Mouse (Mus musculus) CH12.LX (cell line): ENCODE measurements around the gene Taf11. TPM values are rescaled to one million over a fixed set of nuclear protein-coding genes. Genes with fewer than 3 reads are reported as not detected.

Experiments used
- DNase-seq: peaks from one replicate; pipeline ENCODE4 v3.0.0-alpha.2; 2013; ENCODE audit errors: extremely low read depth
- H3K27ac ChIP-seq: 2 replicates; pipeline ENCODE4 v1.5.1; 2012; ENCODE audit warnings: low read depth, mild to moderate bottlenecking, control low read depth, moderate library complexity; ENCODE audit not compliant: insufficient read depth
- H3K27me3 ChIP-seq: replicated peaks from 2 replicates; pipeline ENCODE3; 2012; ENCODE audit warnings: inconsistent platforms
- H3K36me3 ChIP-seq, 2 experiments: replicated peaks in 1 of 2; 2 replicates each; pipeline versions ENCODE3 to v1.6.1; 2012; ENCODE audit warnings: inconsistent platforms in 1 of 2, low read length in 1 of 2, mild to moderate bottlenecking in 1 of 2, mixed read lengths in 1 of 2, moderate library complexity in 1 of 2; ENCODE audit not compliant: control insufficient read depth in 1 of 2, insufficient read depth in 1 of 2
- H3K4me1 ChIP-seq, 2 experiments: 2 replicates each; pipeline ENCODE4 v1.6.1; 2012; ENCODE audit warnings: inconsistent platforms in 1 of 2, moderate library complexity in 1 of 2; ENCODE audit not compliant: insufficient read depth in 2 of 2, control insufficient read depth in 1 of 2
- H3K4me2 ChIP-seq: 2 replicates; pipeline ENCODE4 v1.6.1; 2012; ENCODE audit warnings: low read depth, mild to moderate bottlenecking, control low read depth; ENCODE audit not compliant: poor library complexity, insufficient read depth, severe bottlenecking
- H3K4me3 ChIP-seq, 3 experiments: fragments of 150-350 bp in 1 of 3; sonication (generic) in 1 of 3; replicated peaks in 1 of 3; 2 replicates each; pipeline versions ENCODE3 to v1.5.1; 2011 to 2012; ENCODE audit warnings: low read depth in 2 of 3, low read length in 2 of 3, mild to moderate bottlenecking in 2 of 3, moderate library complexity in 2 of 3, control low read depth in 1 of 3, improper control_type of control experiment in 1 of 3, inconsistent platforms in 1 of 3, mixed read lengths in 1 of 3; ENCODE audit not compliant: poor library complexity in 1 of 3
- H3K79me2 ChIP-seq: replicated peaks from 2 replicates; pipeline ENCODE4 v1.6.1; 2012; ENCODE audit warnings: mild to moderate bottlenecking, moderate library complexity; ENCODE audit not compliant: control insufficient read depth, poor library complexity, insufficient read depth, severe bottlenecking; ENCODE audit errors: extremely low read depth
- H3K9ac ChIP-seq: 2 replicates; pipeline ENCODE4 v1.6.1; 2012; ENCODE audit warnings: low read depth, mild to moderate bottlenecking, control low read depth, moderate library complexity; ENCODE audit not compliant: insufficient read depth
- H3K9me3 ChIP-seq: replicated peaks from 2 replicates; pipeline ENCODE3; 2012; ENCODE audit warnings: low read length, inconsistent platforms, mixed read lengths
- CHD1 ChIP-seq: IDR thresholded peaks from 2 replicates; pipeline ENCODE4 v1.6.1; 2012; ENCODE audit warnings: low read depth, low read length, improper control_type of control experiment, inconsistent platforms
- CHD2 ChIP-seq: IDR thresholded peaks from 2 replicates; pipeline ENCODE4 v1.6.1; 2011; ENCODE audit warnings: low read length, improper control_type of control experiment
- E2F4 ChIP-seq: IDR thresholded peaks from 2 replicates; pipeline ENCODE4 v1.6.1; 2011; ENCODE audit warnings: low read depth, low read length, improper control_type of control experiment; ENCODE audit not compliant: insufficient replicate concordance
- ELF1 ChIP-seq: IDR thresholded peaks from 2 replicates; pipeline ENCODE4 v1.6.1; 2014; ENCODE audit warnings: low read depth, mild to moderate bottlenecking, inconsistent platforms, low read length, improper control_type of control experiment
- EP300 ChIP-seq: IDR thresholded peaks from 2 replicates; pipeline ENCODE4 v1.6.1; 2011; ENCODE audit warnings: low read length, improper control_type of control experiment
- HCFC1 ChIP-seq: IDR thresholded peaks from 2 replicates; pipeline ENCODE4 v1.6.1; 2012; ENCODE audit warnings: low read depth, mild to moderate bottlenecking, inconsistent platforms, low read length, improper control_type of control experiment
- IRF4 ChIP-seq: IDR thresholded peaks from 2 replicates; pipeline ENCODE4 v1.6.1; 2014; ENCODE audit warnings: low read depth, mild to moderate bottlenecking, inconsistent platforms, low read length, improper control_type of control experiment
- JUN ChIP-seq: IDR thresholded peaks from 2 replicates; pipeline ENCODE4 v1.6.1; 2011; ENCODE audit warnings: low read depth, mild to moderate bottlenecking, low read length, improper control_type of control experiment, moderate library complexity; ENCODE audit not compliant: insufficient read depth
- MAX ChIP-seq: IDR thresholded peaks from 2 replicates; pipeline ENCODE4 v1.6.1; 2011; ENCODE audit warnings: low read length, improper control_type of control experiment
- MYC ChIP-seq: IDR thresholded peaks from 2 replicates; pipeline ENCODE4 v1.6.1; 2011; ENCODE audit warnings: low read depth, mild to moderate bottlenecking, improper control_type of control experiment, low read length
- PAX5 ChIP-seq: IDR thresholded peaks from 2 replicates; pipeline ENCODE4 v1.6.1; 2012; ENCODE audit warnings: low read length, inconsistent platforms, mixed read lengths
- POLR2AphosphoS2 ChIP-seq: IDR thresholded peaks from 2 replicates; pipeline ENCODE4 v1.6.1; 2011; ENCODE audit warnings: low read depth, low read length, improper control_type of control experiment
- RAD21 ChIP-seq: IDR thresholded peaks from 2 replicates; pipeline ENCODE4 v1.6.1; 2011; ENCODE audit warnings: low read depth, mild to moderate bottlenecking, low read length, improper control_type of control experiment, moderate library complexity
- SMC3 ChIP-seq: IDR thresholded peaks from 2 replicates; pipeline ENCODE4 v1.6.1; 2011; ENCODE audit warnings: low read depth, low read length, improper control_type of control experiment
- UBTF ChIP-seq: IDR thresholded peaks from 2 replicates; pipeline ENCODE4 v1.6.1; 2012; ENCODE audit warnings: low read depth, mild to moderate bottlenecking, inconsistent platforms, low read length, improper control_type of control experiment, moderate library complexity
- USF1 ChIP-seq: IDR thresholded peaks from 2 replicates; pipeline ENCODE4 v1.6.1; 2014; ENCODE audit warnings: low read depth, mild to moderate bottlenecking, inconsistent platforms, low read length, improper control_type of control experiment
- ZMIZ1 ChIP-seq: IDR thresholded peaks from 2 replicates; pipeline ENCODE4 v1.6.1; 2012; ENCODE audit warnings: low read depth, mild to moderate bottlenecking, inconsistent platforms, low read length, improper control_type of control experiment
- dilution Hi-C: fragments of 300-500 bp; cut with MboI; formaldehyde crosslinking; loops from 2 replicates; pipeline ENCODE4 v1.14.3; 2020; ENCODE audit warnings: low sequenced_read_pairs; ENCODE audit not compliant: extremely low pct_unique_long_range_greater_than_20kb, extremely low pct_ligation_motif_present
- in situ Hi-C: fragments of 300-500 bp; cut with MboI; formaldehyde crosslinking; loops from 3 replicates; pipeline ENCODE4 v1.14.3; 2019; ENCODE audit warnings: low sequenced_read_pairs, low pct_ligation_motif_present, low pct_unique_long_range_greater_than_20kb, mixed read lengths
- polyA plus RNA-seq: library from polyadenylated mRNA; unstranded; fragments of >175 nt; gene quantifications from 2 replicates; pipeline ENCODE4 v1.2.1, GENCODE M21; 2012; ENCODE audit warnings: low read depth; ENCODE audit not compliant: insufficient read length
- total RNA-seq, 2 experiments: library from RNA; depleted of rRNA; stranded (reverse); fragments of 300-350 nt in 1 of 2; fragments of >200 nt in 1 of 2; gene quantifications; 2 replicates each; pipeline ENCODE4 v1.2.3; 2012 to 2014

Taf11 gene
- total and polyA plus RNA-seq, 3 experiments = 36.9 to 70.9 (median 41.1) TPM

- TF ChIP-seq USF1 (no peak), IRF4 (no peak), PAX5 (no peak), ZMIZ1 (no peak)
- TF ChIP-seq, all 38 proteins: peak for 0
- H3K79me2 ChIP-seq = no peaks in the 10 kb centered on the region
- no peak overlapping the region for H3K9ac ChIP-seq
- no peaks in the 10 kb centered on the region for H3K27me3 ChIP-seq
- no peaks in the 10 kb centered on the region; a peak in 1 of 4 replicates for H3K4me1 ChIP-seq
- no peak for DNase-seq
- dilution Hi-C loops = no loop called here
- H3K27ac ChIP-seq = no peak overlapping the region
- no peaks in the 10 kb centered on the region for H3K9me3 ChIP-seq
- H3K4me2 ChIP-seq = no peak overlapping the region
- in situ Hi-C loops = no loop called here
- H3K36me3 ChIP-seq = peaks cover 0 to 9% of the 10 kb centered on the region in 2 experiments
- H3K4me3 ChIP-seq = no peak overlapping the region
Observed at GRCm38 (mm10) chr17:27930291-27930690, 20.6 kb upstream of the Taf11 start.

DNA sequence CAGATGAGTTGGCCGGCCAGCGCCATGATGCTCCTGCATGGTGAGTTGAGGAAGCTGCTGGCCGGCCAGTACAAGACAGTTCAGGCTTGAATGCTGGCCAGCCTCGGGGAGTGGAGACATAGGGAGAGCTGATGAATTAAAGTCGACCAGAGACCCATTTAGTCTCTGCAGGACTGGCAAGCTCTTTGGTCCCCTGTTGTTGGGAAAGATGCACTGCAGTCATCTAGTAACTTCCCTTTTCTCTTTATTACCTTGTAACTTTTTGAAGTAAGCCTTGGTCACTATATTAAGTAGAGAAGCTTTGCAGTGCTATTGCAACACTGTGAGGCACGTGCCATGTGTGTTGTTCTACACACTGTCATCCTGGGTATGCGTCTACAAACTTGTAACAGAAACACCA is 15.9 kb upstream of the Taf11 start:
- H3K9ac ChIP-seq = no peak overlapping the region
- H3K9me3 ChIP-seq = no peaks in the 10 kb centered on the region
- H3K79me2 ChIP-seq = no peaks in the 10 kb centered on the region
- H3K4me2 ChIP-seq = no peak overlapping the region
- H3K27me3 ChIP-seq = no peaks in the 10 kb centered on the region
- dilution Hi-C loops (no loop called here), in situ Hi-C loops (no loop called here)
- TF ChIP-seq IRF4 (no peak), ELF1 (no peak), ZMIZ1 (no peak), JUN (no peak), RAD21 (no peak), UBTF (no peak), SMC3 (no peak), E2F4 (no peak), EP300 (no peak), CHD1 (no peak), MYC (no peak), CHD2 (no peak), POLR2AphosphoS2 (no peak), MAX (no peak), HCFC1 (no peak)
- DNase-seq = no peak
- H3K4me3 ChIP-seq = no peak overlapping the region
- H3K36me3 ChIP-seq = peaks cover 0 to 21% of the 10 kb centered on the region in 2 experiments
- H3K4me1 ChIP-seq = no peaks in the 10 kb centered on the region; a peak in 1 of 4 replicates
- no peak overlapping the region for H3K27ac ChIP-seq
